Mouse (Mus musculus) bone marrow, adult 2 months (tissue): ENCODE measurements around the gene Fas.

Experiments
- CTCF ChIP-seq: fragments of 200-500 bp; IDR thresholded peaks from 2 replicates; pipeline ENCODE4 v1.5.1; 2011; ENCODE audit warnings: low read length, control low read depth; ENCODE audit not compliant: control insufficient read depth, insufficient read depth
- POLR2A ChIP-seq: fragments of 200-500 bp; IDR thresholded peaks from 2 replicates; pipeline ENCODE4 v1.6.1; 2011; ENCODE audit warnings: low read depth, mild to moderate bottlenecking, control low read depth, low read length, borderline replicate concordance; ENCODE audit not compliant: control insufficient read depth

DNA sequence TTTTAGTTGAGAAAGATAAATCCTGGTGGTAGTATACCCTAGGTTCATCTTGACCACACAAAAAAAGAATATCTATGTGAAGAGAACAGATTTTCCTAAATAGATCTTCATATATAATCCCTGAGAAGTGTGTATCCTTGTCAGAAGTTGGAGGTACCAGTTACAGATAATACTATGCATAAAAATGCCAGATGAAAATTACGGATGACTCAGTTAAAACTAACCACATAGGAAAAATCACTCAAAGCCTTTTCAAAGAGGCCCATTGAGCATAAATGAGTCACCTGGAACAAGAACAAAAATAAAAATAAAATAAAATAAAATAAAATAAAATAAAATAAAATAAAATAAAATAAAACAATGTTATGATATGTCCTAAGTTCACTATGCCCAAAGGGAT, 72.2 kb downstream of the Fas start:
- TF ChIP-seq POLR2A (no peak), CTCF (no peak)
